Mouse (Mus musculus): ENCODE results near the gene Fmo9.

Gene Fmo9

GRCm38 (mm10) chr1:166681745-166682144, at the start of gene Fmo9:
Gene Fmo9 (minus strand): TSS chr1:166681845.
- no peak for DNase-seq (ENCODE audit: low spot score in 2 of 2)

GRCm38 (mm10) chr1:166730886-166731285, 49.2 kb upstream of the Fmo9 start:
- DNase-seq (ENCODE audit: low spot score in 2 of 2), result no peak

- DNase-seq (ENCODE audit: low spot score in 2 of 2), result no peak
Observed at GRCm38 (mm10) chr1:166730215-166730614, 48.6 kb upstream of the Fmo9 start.

- DNase-seq (ENCODE audit: low spot score in 2 of 2), result no peak
Observed at GRCm38 (mm10) chr1:166710861-166711260, 29.2 kb upstream of the Fmo9 start.

GRCm38 (mm10) chr1:166702270-166702912, 20.7 kb upstream of the Fmo9 start:
- no peak for DNase-seq (ENCODE audit: low spot score in 2 of 2)

GRCm38 (mm10) chr1:166669264-166669663, 12.4 kb downstream of the Fmo9 start:
- no peak for DNase-seq (ENCODE audit: low spot score in 2 of 2)

GRCm38 (mm10) chr1:166660800-166661199, 20.8 kb downstream of the Fmo9 start:
- DNase-seq (ENCODE audit: low spot score in 2 of 2), result no peak

- no peak for DNase-seq (ENCODE audit: low spot score in 2 of 2)
Observed at GRCm38 (mm10) chr1:166647593-166647992, 34.1 kb downstream of the Fmo9 start, which contains the start of gene Gm4847. Gene Gm4847 (minus strand): TSS chr1:166647693.

Data from urinary bladder, adult 18-20 months (tissue).